Mouse (Mus musculus) neural tube, embryonic 11.5 days (tissue): ENCODE results near the gene 2010106E10Rik. TPM values are rescaled to one million over a fixed set of nuclear protein-coding genes. Genes with fewer than 3 reads are reported as not detected.

ENCODE experiments used
- polyA plus RNA-seq: library from polyadenylated mRNA; unstranded; fragments of >200 nt; fragmentation: Nextera tagmentation; extraction: Ambion mirVana; gene quantifications from 2 replicates; pipeline ENCODE4 v1.2.1, GENCODE M21; 2014

Gene 2010106E10Rik
- polyA plus RNA-seq, 1 experiment from 2014 or later, result not detected

Other genes starting within 250 kb of the 2010106E10Rik start
- gene Apool, start 183.9 kb upstream of the 2010106E10Rik start, polyA plus RNA-seq, result 58.6 and 62.3 TPM in 2 replicates
- not detected in 2 replicates for gene Satl1, start 88.5 kb upstream of the 2010106E10Rik start, polyA plus RNA-seq
- gene Zfp711, start 105.3 kb downstream of the 2010106E10Rik start, polyA plus RNA-seq, result 27.2 and 28.4 TPM in 2 replicates
- gene Pof1b, start 203.4 kb downstream of the 2010106E10Rik start, polyA plus RNA-seq, result 0.20 TPM in 1 of 2 replicates, not detected in the other